Mouse (Mus musculus): Measurements from ENCODE around the gene Rpl39l. TPM values are rescaled to one million over a fixed set of nuclear protein-coding genes. Genes with fewer than 3 reads are reported as not detected.
"Not testable (repeated sequence)": the region's sequence is repeated elsewhere in the genome, so short reads cannot be mapped to it uniquely, and the experiment has no call there.

Gene Rpl39l
- polyA plus RNA-seq, 1 experiment from 2014 or later: 2.7 TPM

DNA sequence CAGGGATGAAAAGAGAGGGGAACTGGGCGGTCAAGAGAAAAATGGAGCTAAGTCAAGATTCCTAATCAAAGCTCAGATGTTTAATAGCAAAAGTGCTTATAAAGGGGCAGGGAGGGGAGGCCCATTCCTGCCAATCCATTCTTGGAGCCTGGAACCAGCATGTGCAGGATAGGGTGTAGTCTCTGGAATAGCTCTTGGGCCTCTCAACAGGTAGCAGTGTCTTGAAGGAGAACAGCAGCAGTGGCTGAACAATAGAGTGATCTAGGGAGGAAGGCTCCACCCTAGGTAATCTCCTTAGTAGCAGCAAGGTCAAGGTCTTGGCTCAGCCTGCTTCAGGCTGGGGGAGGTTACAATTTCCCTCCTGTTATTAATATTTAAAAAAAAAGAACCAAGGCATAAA lies 46.3 kb downstream of the Rpl39l start:
- not testable (repeated sequence) for H3K27me3 ChIP-seq; H3K36me3 ChIP-seq; H3K9ac ChIP-seq; H3K27ac ChIP-seq; H3K9me3 ChIP-seq; H3K4me3 ChIP-seq; H3K4me1 ChIP-seq; H3K4me2 ChIP-seq (replicated peaks); ATAC-seq (ENCODE audit: insufficient number of reproducible peaks, insufficient read depth, low FRiP score, low TSS enrichment)
- 75% methylated on average over 1 of the region's 1 CpGs for WGBS

DNA sequence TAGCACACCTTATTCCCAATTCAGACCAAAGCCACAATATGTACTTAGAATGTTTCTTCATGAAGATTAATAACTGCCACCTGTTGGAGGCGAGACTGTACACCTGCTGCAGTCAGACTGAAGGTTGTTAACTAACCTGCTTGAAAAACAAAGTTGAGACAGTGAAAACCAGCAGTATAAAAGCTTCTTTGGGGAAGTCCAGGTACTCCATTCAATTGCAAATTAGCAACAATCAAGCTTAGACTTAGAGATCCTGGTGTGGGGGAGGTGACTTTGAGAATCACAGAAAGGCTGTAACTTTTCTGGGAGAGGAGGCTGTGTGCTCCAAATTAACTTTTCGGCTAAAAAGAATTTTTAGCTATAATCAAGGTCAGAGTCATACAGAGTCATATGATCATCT lies 47.0 kb downstream of the Rpl39l start:
- H3K9me3 ChIP-seq; H3K4me3 ChIP-seq; H3K4me1 ChIP-seq; H3K27me3 ChIP-seq; H3K9ac ChIP-seq; H3K36me3 ChIP-seq; H3K4me2 ChIP-seq (replicated peaks); ATAC-seq (ENCODE audit: insufficient number of reproducible peaks, insufficient read depth, low FRiP score, low TSS enrichment); H3K27ac ChIP-seq: not testable (repeated sequence)
- WGBS: 86% methylated on average over 2 of the region's 2 CpGs

Other genes with a start within 250 kb of the Rpl39l start
- gene Grin2a, start 174.7 kb upstream of the Rpl39l start, polyA plus RNA-seq (2016; fragmentation: Nextera tagmentation; extraction: Ambion mirVana): 1.3 and 1.7 TPM in 2 replicates
- gene Atf7ip2, start 22.5 kb downstream of the Rpl39l start, polyA plus RNA-seq (2016; fragmentation: Nextera tagmentation; extraction: Ambion mirVana): 1.2 and 1.7 TPM in 2 replicates
- 8.7 and 9.5 TPM in 2 replicates for gene Emp2, start 143.7 kb downstream of the Rpl39l start, polyA plus RNA-seq (2016; fragmentation: Nextera tagmentation; extraction: Ambion mirVana)
- gene Tekt5, start 225.3 kb downstream of the Rpl39l start, polyA plus RNA-seq (2016; fragmentation: Nextera tagmentation; extraction: Ambion mirVana): not detected in 2 replicates
- 61.8 and 68.7 TPM in 2 replicates for gene Nubp1, start 241.7 kb downstream of the Rpl39l start, polyA plus RNA-seq (2016; fragmentation: Nextera tagmentation; extraction: Ambion mirVana)

Measured in embryonic facial prominence, embryonic 12.5 days (tissue).